Mouse (Mus musculus) limb, embryonic 12.5 days (tissue): ENCODE data around the gene Apbb1ip. TPM values are rescaled to one million over a fixed set of nuclear protein-coding genes. Genes with fewer than 3 reads are reported as not detected.

Experiments
- ATAC-seq: fragments of 200-750 bp; cut with Nextera tagmentation; 2 replicates; pipeline ENCODE4 v1.8.0; 2017; ENCODE audit warnings: low read depth, moderate TSS enrichment; ENCODE audit not compliant: insufficient number of reproducible peaks, insufficient read depth, low FRiP score, low TSS enrichment
- H3K27ac ChIP-seq: fragments of 300-500 bp; sonication (generic); 2 replicates; pipeline ENCODE4 v1.5.1; 2016; ENCODE audit warnings: mild to moderate bottlenecking, moderate library complexity
- H3K27me3 ChIP-seq: fragments of 300-500 bp; sonication (generic); 2 replicates; pipeline ENCODE4 v1.6.1; 2016; ENCODE audit warnings: mild to moderate bottlenecking, moderate library complexity
- H3K36me3 ChIP-seq: fragments of 300-500 bp; sonication (generic); 2 replicates; pipeline ENCODE4 v1.6.1; 2016; ENCODE audit warnings: mild to moderate bottlenecking, moderate library complexity
- H3K4me1 ChIP-seq: fragments of 300-500 bp; sonication (generic); replicated peaks from 2 replicates; pipeline ENCODE4 v1.6.1; 2016
- H3K4me2 ChIP-seq: fragments of 300-500 bp; sonication (generic); 2 replicates; pipeline ENCODE4 v1.6.1; 2016; ENCODE audit warnings: mild to moderate bottlenecking, moderate library complexity
- H3K4me3 ChIP-seq: fragments of 300-500 bp; sonication (generic); replicated peaks from 2 replicates; pipeline ENCODE4 v1.5.1; 2016; ENCODE audit warnings: mild to moderate bottlenecking
- H3K9ac ChIP-seq: fragments of 300-500 bp; sonication (generic); replicated peaks from 2 replicates; pipeline ENCODE4 v1.6.1; 2016; ENCODE audit warnings: mild to moderate bottlenecking, moderate library complexity
- H3K9me3 ChIP-seq: fragments of 300-500 bp; sonication (generic); 2 replicates; pipeline ENCODE4 v1.6.1; 2016; ENCODE audit warnings: mild to moderate bottlenecking, moderate library complexity
- WGBS: fragments of 180-500 bp; shearing (Covaris S2); methylation state at CpG from one replicate; pipeline ENCODE4 v1.1.7; 2016; 5-methylcytosine and 5-hydroxymethylcytosine counted together
- polyA plus RNA-seq: library from polyadenylated mRNA; unstranded; fragments of >200 nt; fragmentation: Nextera tagmentation; extraction: Ambion mirVana; gene quantifications from 2 replicates; pipeline ENCODE4 v1.2.1, GENCODE M21; 2016

Gene Apbb1ip
- 0.63 and 0.69 TPM in 2 replicates for polyA plus RNA-seq

DNA sequence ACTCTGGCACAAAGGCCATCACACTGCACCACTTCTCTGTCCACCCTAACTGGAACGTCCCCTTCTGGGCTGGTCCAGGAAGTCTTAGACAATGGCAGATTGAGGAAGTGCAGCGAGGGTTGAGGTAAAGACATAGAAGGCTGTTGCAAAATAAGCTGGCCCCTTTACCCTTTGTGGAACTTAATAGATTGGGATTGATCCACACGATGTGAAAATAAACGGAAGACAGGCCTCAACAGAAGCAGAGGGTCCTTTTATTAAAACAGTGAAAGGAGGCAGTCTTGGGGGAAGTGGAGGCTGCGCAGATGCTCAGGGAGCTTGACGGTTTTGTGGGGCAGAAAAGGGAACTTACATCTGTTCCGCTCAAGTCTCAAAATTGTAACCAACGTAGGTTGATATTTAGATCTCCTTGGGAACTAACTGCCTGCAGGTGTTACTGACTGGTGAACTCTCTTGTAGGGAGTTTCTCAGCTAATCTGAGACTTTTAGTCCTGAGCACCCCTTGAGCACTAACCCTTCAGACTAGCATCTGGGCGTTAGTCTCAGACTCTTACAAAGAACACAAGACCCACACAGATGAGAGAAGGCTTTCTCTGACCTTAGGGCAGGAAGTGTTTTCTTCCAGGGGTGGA lies at the start of gene Apbb1ip:
Apbb1ip (plus strand) TSS at position 546 of the 632 bp plus-strand sequence.
- H3K4me1 ChIP-seq, result peaks cover 13% of the 10 kb centered on the region; the same call in 1 of the 2 replicates
- ATAC-seq, result 0 out of 2 replicates have a peak, but pooled peaks have one; percentile 15
- 24% methylated on average over 9 of the region's 9 CpGs for WGBS
- H3K9me3 ChIP-seq, result no peaks in the 10 kb centered on the region
- peak within 1 kb of the TSS; percentile 45 for H3K4me3 ChIP-seq
- H3K27ac ChIP-seq, result no peak within 1 kb of the TSS
- peak within 1 kb of the TSS; percentile 87 for H3K4me2 ChIP-seq
- H3K9ac ChIP-seq, result peak within 1 kb of the TSS; percentile 52
- no peaks in the 10 kb centered on the region for H3K36me3 ChIP-seq
- H3K27me3 ChIP-seq, result peaks cover 20% of the 10 kb centered on the region

DNA sequence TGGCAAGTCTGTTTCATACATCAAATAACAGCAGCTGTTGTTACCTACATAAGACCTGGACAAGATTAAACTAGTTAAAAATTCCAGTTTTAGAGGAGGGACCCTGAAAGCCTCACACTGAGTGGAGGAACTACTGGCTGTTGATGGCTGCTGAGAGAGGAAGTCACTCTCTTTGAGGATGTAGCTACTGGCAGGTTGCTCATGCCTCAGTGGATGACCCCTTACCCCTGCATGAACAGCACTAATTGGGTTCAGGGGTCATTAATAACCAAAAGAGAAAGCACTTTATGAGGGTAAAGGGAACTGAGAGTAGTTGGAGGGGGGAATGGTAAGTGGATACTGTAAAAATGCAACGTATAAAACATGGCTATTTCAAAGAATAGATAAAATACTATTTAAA lies 46.8 kb upstream of the Apbb1ip start:
- WGBS, result 83% methylated on average over 1 of the region's 1 CpGs

DNA sequence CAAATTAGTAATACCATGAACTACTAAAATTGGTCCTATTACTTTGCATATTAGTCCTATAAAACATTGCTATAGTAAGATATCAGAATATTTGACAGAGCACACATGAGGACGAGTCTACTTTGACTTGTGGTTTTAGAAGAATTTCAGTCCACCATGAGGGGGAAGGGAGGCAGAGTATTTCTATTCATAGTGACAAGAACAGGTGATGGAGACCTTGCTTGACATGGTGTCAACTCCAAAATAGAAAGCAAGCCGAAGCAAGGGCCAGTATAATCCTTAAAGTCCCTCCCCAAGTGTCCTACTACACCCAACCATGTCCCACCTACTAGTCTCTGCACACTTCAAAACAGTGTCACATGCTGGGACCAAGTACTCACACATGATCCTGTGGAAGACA lies 37.8 kb upstream of the Apbb1ip start:
- no peaks in the 10 kb centered on the region for H3K27me3 ChIP-seq
- H3K9ac ChIP-seq, result no peak overlapping the region
- 70% methylated on average over 2 of the region's 2 CpGs for WGBS
- H3K27ac ChIP-seq, result no peak overlapping the region
- no peaks in the 10 kb centered on the region for H3K36me3 ChIP-seq
- H3K9me3 ChIP-seq, result no peaks in the 10 kb centered on the region
- no peaks in the 10 kb centered on the region for H3K4me1 ChIP-seq
- no peak overlapping the region for H3K4me3 ChIP-seq
- H3K4me2 ChIP-seq, result no peak overlapping the region
- no peak for ATAC-seq

More for the DNA sequence above, 46.8 kb upstream of the Apbb1ip start:
- Histone ChIP-seq H3K4me3 (no peak overlapping the region), H3K4me2 (no peak overlapping the region), H3K9ac (no peak overlapping the region), H3K9me3 (no peaks in the 10 kb centered on the region), H3K36me3 (no peaks in the 10 kb centered on the region), H3K27me3 (no peaks in the 10 kb centered on the region), H3K4me1 (no peaks in the 10 kb centered on the region), H3K27ac (no peak overlapping the region)
- no peak for ATAC-seq

DNA sequence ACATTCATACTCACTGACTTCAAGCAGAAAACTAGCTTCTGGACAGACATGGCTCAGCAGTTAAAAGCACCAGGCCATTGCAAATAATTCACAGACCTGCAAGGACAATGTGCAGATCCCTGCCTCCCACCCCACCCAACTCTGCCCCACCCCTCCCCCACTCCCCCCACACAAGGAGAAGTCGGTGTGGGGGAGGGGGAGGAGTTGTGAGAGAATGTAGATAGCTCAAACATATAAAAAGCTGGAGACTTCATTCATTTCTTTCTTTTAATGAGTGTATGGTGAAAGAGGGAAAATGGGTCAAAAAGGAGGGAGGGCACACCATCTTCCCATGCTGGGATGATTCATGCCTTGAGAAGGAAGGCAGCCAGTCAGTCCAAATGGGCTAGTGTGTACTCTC lies 34.5 kb upstream of the Apbb1ip start:
- Histone ChIP-seq H3K4me3 (no peak overlapping the region), H3K9me3 (no peaks in the 10 kb centered on the region), H3K4me2 (no peak overlapping the region), H3K27me3 (no peaks in the 10 kb centered on the region), H3K9ac (no peak overlapping the region), H3K27ac (no peak overlapping the region), H3K36me3 (no peaks in the 10 kb centered on the region), H3K4me1 (no peaks in the 10 kb centered on the region)
- ATAC-seq, result no peak
- WGBS, result 53% methylated on average over 1 of the region's 1 CpGs

DNA sequence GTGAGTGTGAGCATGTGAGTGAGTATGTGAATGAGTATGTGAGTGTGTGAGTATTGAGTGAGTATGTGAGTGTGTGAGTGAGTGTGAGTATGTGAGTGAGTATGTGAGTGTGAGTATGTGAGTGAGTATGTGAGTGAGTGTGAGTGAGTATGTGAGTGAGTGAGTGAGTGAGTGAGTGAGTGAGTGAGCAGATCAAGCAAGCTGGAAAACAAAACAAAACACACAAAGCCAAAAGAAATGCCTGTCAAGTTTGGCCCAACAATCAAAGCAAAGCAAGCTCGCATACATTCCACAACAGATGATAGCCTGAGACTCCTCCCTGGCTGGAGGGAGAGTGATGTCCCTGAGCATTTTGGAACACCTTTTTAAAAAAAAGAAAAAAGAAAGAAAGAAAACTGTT lies 33.5 kb upstream of the Apbb1ip start:
- Histone ChIP-seq H3K4me2 (no peak overlapping the region), H3K4me1 (no peaks in the 10 kb centered on the region), H3K27me3 (0 out of 2 replicates have a peak, but pooled peaks cover under 1% of the 10 kb centered on the region), H3K9ac (no peak overlapping the region), H3K9me3 (no peaks in the 10 kb centered on the region), H3K4me3 (no peak overlapping the region), H3K27ac (no peak overlapping the region), H3K36me3 (no peaks in the 10 kb centered on the region)
- 64% methylated on average over 1 of the region's 1 CpGs for whole genome bisulfite sequencing
- ATAC-seq, result no peak

DNA sequence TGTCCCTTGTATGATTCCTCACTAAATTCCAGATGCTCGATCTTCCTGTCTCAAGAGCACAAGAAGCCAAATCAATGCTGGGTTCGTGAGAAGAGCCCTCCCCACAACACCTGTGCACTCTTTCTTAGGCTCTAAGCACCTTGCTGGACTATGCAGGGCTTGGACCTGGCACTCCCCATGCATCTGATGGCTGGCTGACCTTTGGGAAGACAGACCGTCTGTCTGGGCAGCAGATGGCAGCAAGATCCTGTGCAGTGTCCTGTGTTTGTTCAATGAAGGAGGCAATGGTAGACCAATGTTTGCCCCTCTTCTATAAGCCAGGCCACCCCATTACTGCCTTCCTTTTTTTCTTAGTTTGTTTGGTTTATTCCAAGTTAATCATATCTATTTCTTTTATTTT lies 32.7 kb upstream of the Apbb1ip start:
- H3K27ac ChIP-seq, result no peak overlapping the region
- 64% methylated on average over 3 of the region's 3 CpGs for WGBS
- peaks cover 5% of the 10 kb centered on the region; the same call in 1 of the 2 replicates for H3K27me3 ChIP-seq
- H3K9ac ChIP-seq, result no peak overlapping the region
- no peaks in the 10 kb centered on the region for H3K36me3 ChIP-seq
- H3K4me3 ChIP-seq, result no peak overlapping the region
- no peaks in the 10 kb centered on the region for H3K4me1 ChIP-seq
- H3K9me3 ChIP-seq, result no peaks in the 10 kb centered on the region
- no peak overlapping the region for H3K4me2 ChIP-seq
- ATAC-seq, result no peak

DNA sequence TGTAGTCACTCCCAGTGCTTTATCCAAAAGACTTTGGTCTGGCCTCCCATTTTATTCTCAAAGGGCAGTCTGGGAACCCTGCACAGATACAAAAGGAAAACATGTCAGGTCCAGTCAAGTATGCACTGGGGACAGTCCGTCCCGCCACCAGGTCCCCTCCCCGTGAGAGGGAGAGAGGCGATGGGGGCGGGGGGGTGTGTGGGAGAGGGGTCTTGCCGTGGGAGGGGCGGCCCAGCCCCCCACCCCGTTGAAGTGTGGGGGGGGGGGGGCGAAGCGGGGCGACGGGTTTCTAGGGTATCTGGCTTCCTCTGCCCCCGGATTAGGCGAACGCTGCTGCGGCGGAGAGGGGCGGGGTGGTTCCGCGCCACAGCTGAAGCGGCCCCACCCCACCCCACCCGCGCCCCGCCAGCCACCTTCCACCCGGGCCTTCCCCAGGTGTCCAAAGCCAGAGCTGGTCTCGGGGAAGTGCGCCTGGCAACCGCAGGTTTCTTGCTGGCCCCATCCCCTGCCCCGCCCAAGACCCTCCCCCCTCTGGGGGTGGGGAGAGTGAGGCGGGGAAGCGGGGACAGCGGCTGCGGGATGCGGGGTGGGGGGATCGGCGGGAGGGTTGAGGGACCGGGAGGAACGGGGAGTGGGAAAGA lies 29.7 kb upstream of the Apbb1ip start:
- WGBS, result under 1% methylated on average over 27 of the region's 38 CpGs
- H3K36me3 ChIP-seq, result no peaks in the 10 kb centered on the region
- H3K4me1 ChIP-seq, result no peaks in the 10 kb centered on the region
- H3K27me3 ChIP-seq, result peaks cover 5% of the 10 kb centered on the region
- no peak overlapping the region for H3K27ac ChIP-seq
- ATAC-seq, result no peak
- H3K9me3 ChIP-seq, result no peaks in the 10 kb centered on the region
- no peak overlapping the region for H3K4me2 ChIP-seq
- no peak overlapping the region for H3K4me3 ChIP-seq
- no peak overlapping the region for H3K9ac ChIP-seq

DNA sequence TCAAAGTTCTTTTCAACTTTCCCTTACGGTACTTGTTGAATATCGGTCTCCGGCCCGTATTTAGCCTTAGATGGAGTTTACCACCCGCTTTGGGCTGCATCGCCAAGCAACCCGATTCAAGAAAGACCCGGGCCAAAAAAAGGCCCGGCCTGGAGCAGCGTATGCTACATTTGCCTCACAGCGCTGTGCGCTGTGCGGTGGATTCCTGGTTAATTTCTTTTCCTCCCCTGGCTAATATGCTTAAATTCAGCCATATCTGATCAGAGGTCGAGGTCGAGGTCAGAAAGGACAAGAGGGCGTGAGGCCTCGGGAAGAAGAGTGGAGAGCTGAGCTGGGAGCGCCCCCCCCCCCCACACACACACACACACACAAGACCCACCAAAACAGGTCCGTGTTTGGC lies 29.0 kb upstream of the Apbb1ip start:
- 1% methylated on average over 17 of the region's 19 CpGs for WGBS
- no peak overlapping the region for H3K27ac ChIP-seq
- H3K27me3 ChIP-seq, result peaks cover 5% of the 10 kb centered on the region
- H3K9ac ChIP-seq, result no peak overlapping the region
- ATAC-seq, result no peak
- H3K4me1 ChIP-seq, result no peaks in the 10 kb centered on the region
- no peaks in the 10 kb centered on the region for H3K9me3 ChIP-seq
- H3K4me3 ChIP-seq, result no peak overlapping the region
- no peaks in the 10 kb centered on the region for H3K36me3 ChIP-seq
- H3K4me2 ChIP-seq, result no peak overlapping the region

DNA sequence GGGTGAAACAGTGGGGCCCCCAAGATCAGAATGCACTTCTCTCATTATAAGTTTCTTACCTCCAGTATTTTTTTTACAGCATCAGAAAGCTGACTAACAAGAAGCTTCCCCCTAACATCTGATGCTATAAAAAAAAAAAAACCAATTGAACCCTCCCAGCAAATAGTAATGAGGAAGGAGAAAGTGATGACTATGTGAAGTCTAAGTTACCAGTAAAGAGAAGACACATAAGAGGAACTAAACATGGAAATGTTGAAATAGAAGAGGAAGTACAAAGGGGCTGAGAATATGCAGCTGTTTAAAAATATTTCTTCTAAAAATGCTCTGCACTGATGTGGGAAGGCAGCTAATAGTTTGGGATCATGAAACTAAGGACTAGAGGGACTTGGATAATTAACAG lies 27.1 kb upstream of the Apbb1ip start:
- H3K4me2 ChIP-seq, result no peak overlapping the region
- H3K36me3 ChIP-seq, result no peaks in the 10 kb centered on the region
- H3K9me3 ChIP-seq, result no peaks in the 10 kb centered on the region
- ATAC-seq, result no peak
- H3K4me1 ChIP-seq, result no peaks in the 10 kb centered on the region
- H3K9ac ChIP-seq, result no peak overlapping the region
- no peak overlapping the region for H3K27ac ChIP-seq
- H3K27me3 ChIP-seq, result peaks cover 5% of the 10 kb centered on the region
- no peak overlapping the region for H3K4me3 ChIP-seq

DNA sequence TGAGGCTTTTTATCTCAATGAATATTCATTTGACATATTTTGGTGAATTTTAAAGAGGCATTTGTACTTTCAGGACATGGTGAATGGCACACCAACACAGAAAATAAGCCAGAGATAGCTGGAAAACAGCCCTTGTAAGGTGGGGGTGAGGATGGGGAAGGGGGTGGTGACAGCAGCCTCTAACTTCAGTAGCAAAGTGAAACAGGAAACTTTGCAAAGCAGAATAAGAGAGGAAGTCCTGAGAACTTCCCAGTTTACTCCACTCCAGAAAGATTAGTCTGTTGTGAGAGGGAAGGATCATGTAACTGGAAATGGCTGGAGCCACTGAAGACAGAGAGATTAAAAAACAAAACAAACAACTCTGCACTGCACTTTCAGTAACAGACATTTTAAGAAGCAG lies 26.0 kb upstream of the Apbb1ip start:
- ATAC-seq, result no peak
- peaks cover 5% of the 10 kb centered on the region for H3K27me3 ChIP-seq
- no peaks in the 10 kb centered on the region for H3K9me3 ChIP-seq
- H3K27ac ChIP-seq, result no peak overlapping the region
- H3K9ac ChIP-seq, result no peak overlapping the region
- no peaks in the 10 kb centered on the region for H3K4me1 ChIP-seq
- no peak overlapping the region for H3K4me3 ChIP-seq
- no peak overlapping the region for H3K4me2 ChIP-seq
- H3K36me3 ChIP-seq, result no peaks in the 10 kb centered on the region

DNA sequence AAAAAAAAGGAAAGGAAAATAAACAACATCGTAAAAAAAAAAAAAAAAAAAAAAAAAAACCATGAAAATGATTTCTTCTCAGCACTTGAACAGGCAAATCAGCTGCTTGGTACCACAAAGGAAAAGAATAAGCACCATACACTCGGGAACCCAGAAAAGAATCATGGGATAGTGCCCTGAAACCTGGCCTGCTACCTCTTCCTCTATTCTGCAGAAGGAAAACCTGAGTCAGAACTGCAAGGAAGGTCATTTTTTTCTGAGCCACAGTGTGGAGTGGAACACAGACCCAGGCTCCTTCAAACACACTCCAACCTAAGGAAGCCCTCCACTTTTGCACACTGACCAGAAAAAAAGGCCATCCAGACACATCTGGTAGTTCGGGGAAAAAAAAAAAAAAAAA lies 24.1 kb upstream of the Apbb1ip start:
- H3K27ac ChIP-seq, result no peak overlapping the region
- H3K27me3 ChIP-seq, result peaks cover 5% of the 10 kb centered on the region
- no peak overlapping the region for H3K4me2 ChIP-seq
- ATAC-seq, result no peak
- no peaks in the 10 kb centered on the region for H3K4me1 ChIP-seq
- 79% methylated on average over 3 of the region's 3 CpGs for WGBS
- H3K4me3 ChIP-seq, result no peak overlapping the region
- H3K9me3 ChIP-seq, result no peaks in the 10 kb centered on the region
- H3K9ac ChIP-seq, result no peak overlapping the region
- H3K36me3 ChIP-seq, result no peaks in the 10 kb centered on the region

DNA sequence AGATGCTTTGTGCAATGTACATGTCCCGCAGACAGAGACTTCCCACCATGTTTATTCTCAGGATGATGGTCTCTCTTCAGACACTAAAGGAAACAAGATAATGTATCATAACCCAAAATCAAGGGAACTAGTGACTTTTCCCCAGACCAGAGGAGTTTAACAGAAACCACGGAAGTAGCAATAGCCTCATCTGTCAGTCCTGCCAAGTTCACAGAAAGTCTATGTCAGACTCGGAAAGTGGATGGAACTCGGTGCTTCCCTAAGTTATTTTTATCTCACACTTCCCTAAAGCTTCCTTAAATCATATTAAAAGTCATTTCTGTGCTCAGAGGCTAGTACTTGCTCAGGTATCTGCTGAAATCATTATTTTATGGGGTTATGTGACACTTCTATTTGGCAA lies 21.4 kb upstream of the Apbb1ip start:
- 86% methylated on average over 4 of the region's 4 CpGs for WGBS
- Histone ChIP-seq H3K9me3 (no peaks in the 10 kb centered on the region), H3K27ac (no peak overlapping the region), H3K9ac (no peak overlapping the region), H3K36me3 (no peaks in the 10 kb centered on the region), H3K4me1 (no peaks in the 10 kb centered on the region), H3K27me3 (no peaks in the 10 kb centered on the region), H3K4me3 (no peak overlapping the region), H3K4me2 (no peak overlapping the region)
- no peak for ATAC-seq
